Mouse (Mus musculus) cerebellum, adult 11-12 months (tissue): ENCODE measurements around the gene Sart3.
"Not testable (repeated sequence)": the region's sequence is repeated elsewhere in the genome, so short reads cannot be mapped to it uniquely, and the experiment has no call there.

Source experiments
- DNase-seq: peaks from one replicate; pipeline ENCODE4 v3.0.0; 2022

Gene Sart3

DNA sequence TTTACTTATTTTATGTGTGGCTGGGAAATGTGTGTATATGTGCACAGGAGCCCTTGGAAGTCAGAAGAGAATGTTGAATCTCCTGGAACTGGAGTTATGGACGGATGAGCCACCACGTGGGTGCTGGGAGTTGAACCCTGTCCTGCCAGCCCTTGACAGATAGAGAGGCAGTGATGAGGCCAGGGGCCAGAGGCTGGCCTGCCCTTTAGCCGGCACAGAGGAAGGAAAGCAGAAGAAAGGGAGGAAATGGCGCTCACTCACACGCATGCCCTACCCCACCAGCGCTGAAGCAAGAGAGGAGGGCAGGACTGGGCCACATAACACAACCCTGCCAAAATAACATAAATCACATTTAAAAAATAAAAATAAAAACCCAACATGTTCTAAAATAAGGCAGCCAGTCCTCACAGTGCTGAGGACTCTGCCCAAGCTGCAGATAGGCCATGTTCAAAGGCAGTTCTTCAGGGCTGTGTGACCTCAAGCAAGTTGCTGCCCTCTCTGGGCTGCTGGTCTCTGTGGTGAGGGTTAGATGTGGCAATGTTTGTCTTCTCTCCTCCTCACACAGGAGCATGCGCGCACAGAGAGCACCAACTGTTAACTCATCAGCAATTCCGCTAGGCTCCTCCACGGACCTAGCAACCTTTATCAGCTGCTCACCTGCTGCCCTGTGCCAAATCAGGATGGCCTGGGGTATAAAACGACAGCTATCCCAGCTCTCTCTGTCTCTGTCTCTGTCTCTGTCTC lies 18.3 kb upstream of the Sart3 start:
- DNase-seq: no peak

DNA sequence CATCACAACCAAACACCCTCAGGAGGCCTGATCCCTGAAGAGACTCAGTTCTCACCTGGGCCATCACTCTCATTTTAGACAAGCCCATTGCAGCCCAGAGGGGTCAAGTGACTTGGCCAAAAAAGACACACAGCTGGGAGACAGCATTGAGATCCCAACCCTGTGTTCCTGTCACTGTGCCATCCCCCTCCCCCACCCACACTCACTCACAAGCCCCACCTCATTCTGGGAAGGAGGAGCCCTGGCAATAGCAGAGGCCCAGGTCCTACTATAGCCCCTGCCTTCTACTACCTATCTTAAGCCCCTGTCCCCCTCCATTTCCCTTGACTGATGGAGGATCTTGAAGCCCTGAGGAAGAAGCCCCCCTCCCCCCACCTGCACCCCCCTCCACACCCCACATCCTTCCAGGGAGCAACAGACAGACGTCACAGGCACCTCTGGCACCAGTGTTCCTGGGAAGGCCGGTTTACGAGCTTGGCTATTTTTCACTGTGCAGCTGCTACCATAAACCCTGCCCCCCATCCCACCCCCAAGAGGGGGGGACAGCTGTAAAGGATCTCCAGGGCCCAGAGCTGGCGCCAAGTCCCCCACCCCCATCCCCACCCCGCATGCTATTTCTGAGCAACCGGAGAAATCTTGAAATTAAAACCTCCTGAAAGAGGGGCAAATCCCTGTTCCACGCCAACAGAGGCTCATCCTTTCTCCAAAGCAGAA lies 16.9 kb upstream of the Sart3 start:
- no peak for DNase-seq

DNA sequence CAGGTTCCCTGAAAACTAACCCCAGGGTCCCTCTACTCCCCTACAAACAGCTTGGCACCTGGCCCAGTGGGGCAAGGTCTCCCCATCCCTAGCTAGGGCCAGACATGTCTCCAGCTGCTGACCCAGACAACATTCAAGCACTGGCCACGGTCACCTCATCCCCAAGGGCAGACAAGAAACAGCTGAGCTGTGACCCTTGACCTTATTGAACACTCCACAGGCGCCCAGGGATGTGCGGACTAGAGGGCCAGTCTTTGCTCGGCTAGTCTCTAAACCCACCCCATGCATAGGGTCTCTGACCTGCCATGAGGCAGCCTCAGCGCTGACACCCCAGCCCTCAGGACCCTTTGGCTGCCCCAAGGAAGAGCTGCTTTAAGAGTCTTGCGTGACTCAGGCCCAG lies 16.3 kb upstream of the Sart3 start:
- no peak for DNase-seq

DNA sequence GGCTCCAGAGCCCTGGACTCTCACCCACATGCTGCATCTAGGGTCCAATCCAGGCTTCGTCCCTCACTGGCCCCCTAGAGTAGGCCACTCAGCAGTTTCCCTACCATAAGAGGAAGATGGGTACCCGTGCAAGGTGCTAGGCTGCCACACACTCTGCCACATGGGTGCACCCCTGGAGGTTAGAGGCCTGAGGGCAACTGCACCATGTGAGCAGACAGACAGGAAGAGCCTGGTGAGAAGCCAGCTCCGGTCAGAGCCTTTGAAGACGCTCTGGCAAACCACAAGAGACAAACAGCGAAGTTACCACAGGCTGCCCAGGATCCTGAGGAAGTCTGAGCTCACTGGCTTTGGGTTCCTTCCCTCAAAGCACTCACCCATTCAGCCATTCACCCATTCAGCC lies 14.7 kb upstream of the Sart3 start:
- DNase-seq: no peak

DNA sequence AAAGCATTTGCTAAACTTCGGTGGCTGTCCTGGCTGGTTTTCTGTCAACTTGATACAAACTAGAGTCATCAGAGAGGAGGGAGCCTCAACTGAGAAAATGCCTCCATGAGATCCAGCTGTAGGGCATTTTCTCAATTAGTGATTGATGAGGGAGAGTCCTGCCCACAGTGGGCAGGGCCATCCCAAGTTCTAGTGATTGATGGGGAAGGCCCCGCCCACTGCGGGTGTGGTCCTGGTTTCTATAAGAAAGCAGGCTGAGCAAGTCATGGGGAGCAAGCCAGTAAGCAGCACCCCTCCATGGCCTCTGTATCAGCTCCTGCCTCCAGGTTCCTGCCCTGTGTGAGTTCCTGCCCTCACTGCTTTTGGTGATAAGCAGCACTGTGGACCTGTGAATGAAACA lies 11.8 kb upstream of the Sart3 start:
- not testable (repeated sequence) for DNase-seq

DNA sequence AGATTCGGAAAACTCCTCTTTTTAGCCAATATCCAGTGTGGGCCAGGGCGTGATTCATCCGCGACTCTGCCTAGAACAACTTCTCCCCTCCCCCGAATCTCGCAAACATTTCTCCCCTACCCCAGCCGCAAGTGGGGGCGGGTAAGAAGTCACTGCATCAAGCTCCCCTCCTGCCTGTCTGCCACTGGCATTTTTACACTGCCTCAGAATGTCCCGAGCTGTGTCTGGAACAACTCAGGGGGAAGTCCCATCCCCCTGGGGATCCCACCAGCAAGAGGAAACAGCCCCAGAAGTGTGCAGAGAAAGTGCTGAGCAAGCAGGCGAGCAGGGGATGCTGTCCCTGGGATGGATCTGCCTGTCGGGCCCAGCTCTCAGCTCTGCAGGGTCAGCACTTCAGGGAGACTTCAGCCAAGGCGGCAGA lies 11.3 kb upstream of the Sart3 start:
- DNase-seq: no peak

DNA sequence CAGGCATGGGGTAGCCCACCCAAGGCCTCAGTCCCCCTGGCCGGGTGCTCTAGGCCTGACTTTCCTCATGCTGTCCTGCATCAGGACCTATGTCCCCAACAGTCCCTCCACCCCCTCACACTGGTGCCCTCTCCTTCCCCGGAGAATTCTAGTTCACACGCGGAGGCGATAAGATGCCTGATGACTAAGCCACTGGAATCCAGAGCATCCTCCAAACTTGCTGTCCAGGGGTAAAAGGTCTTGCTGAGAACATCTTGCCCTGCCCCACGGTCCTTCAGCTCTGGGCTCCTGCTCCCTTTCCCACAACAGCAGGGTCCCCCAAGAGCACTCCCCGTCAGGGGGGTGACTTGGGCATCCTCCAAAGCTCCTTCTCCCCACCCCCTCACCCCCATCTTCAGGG lies 10.3 kb upstream of the Sart3 start:
- no peak for DNase-seq

DNA sequence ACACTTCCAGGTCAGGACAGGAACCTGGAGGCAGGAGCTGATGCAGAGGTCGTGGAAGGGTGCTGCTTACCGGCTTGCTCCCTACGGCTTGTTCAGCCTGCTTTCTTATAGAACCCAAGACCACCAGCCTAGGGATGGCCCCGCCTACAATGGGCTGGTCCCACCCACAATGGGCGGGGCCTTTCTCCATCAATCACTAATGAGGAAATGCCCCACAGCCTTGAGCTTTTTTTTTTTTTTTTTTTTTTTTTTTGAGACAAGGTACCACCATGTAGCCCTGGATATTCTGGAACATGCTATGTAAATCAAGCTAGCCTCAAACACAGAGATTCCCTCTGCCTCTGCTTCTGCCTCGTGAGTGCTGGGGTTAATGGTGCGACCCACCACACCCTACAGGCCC lies 9.6 kb upstream of the Sart3 start:
- no peak for DNase-seq

DNA sequence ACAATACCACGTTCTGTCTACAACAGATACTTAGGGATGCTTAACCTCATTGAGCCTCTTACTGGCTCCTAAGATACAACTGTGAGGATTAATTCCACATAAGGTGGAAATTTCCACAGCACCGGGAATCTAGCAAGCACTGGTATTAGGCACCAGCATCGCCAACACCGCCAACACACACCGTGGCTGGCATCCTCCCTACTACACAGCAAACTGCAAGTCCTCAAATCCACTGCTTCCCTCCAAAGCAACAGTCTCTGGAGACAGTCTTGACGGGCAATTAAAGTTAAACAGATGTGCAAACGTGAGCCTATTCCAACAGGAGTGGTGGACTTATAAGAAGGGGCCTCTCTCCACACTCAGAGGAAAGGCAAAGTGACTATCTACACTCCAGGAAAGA lies 8.9 kb upstream of the Sart3 start:
- DNase-seq: no peak

DNA sequence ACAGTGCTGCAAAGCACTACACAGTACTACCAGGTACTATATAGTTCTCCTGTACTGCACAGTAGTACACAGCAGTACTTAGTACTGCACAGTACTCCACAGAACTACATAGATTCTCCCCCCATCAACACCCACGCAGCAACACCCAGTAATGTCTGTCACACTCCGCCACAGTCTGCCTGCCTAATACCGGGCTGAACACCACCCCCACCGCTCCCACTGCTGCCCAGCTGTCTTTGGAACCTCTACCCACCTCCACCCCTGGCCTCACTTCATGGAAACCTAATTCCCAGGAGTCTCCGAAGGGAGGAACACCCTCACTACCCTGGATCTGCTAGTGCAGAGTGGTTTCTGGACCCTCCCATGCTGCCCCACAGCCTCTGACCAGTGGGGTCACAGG lies 8.5 kb upstream of the Sart3 start:
- DNase-seq: no peak

DNA sequence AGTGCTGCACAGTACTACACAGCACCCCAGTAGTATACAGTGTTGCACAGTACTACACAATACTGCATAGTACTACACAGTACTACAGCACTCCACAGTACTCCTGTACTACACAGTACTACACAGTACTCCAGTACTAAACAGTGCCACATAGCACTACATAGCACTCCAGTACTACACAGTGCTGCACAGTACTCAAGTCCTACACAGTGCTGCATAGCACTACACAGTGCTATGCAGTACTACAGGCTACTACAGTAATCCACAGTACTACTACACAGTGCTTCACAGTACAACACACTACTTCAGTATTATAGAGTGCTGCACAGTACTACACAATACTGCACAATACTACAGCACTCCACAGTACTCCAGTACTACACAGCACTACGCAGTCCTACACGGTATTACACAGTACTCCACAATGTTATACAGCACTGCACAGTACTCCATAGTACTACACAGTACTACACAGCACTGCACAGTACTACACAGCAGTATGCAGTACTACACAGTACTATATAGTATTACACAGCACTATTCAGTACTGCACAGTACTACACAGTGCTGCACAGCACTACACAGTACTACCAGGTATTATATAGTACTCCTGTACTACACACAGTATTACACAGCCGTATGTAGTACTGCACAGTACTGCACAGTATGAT lies 7.9 kb upstream of the Sart3 start:
- DNase-seq: no peak

DNA sequence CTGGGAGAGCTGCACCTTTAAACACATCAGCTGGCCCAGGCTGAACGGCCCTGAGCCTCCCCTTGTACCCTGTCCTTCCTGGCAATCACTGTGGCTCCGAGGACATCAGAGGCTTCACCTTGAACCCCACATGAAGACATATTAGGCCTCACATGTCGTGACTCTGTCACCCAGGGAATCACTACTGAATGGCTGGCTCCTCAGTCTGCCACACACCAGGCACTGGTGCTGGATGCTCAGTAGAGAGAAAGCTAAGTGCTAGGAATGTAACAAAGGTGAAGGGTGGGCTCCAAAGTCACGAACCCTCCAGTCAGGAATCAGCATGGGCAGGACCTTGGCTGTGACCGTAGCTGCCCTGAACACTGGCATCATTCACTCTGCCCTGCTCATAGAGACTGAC lies 7.3 kb upstream of the Sart3 start:
- DNase-seq: no peak

DNA sequence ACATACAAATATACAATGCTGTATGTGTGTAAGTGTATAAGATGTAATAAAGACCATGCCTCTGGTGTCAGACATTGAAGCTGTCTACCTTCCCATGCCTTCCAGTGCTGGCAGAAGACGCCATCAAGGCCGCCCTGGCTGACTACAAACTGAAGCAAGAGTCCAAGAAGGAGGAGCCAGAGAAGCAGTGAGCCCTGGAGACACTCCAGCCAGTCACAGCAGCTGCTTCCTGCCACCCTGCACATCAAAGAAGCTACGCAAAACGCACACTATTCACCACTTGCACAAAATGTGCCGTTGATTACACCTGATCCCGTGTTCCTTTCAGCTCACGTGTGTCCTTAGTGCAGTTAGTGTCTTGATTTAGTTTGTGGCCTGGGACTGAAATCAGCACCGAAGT lies 5.4 kb upstream of the Sart3 start:
- DNase-seq: not testable (repeated sequence)

DNA sequence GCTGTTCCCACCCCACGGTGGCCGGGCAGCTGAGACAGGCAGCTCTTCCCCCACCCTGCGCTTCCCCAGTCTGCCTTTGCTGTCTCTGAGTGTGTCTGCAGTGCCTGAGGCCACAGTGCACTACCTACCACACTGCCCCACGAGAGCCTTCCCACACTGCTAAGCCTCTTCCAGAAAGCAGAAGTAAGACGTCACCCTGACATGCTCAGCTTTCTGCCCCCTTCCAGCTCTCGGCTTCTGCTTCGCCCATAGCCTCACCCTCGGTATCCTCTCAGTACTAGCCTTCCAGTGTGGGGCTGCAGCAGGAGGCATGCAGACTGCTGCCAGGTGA lies 4.6 kb upstream of the Sart3 start:
- no peak for DNase-seq

DNA sequence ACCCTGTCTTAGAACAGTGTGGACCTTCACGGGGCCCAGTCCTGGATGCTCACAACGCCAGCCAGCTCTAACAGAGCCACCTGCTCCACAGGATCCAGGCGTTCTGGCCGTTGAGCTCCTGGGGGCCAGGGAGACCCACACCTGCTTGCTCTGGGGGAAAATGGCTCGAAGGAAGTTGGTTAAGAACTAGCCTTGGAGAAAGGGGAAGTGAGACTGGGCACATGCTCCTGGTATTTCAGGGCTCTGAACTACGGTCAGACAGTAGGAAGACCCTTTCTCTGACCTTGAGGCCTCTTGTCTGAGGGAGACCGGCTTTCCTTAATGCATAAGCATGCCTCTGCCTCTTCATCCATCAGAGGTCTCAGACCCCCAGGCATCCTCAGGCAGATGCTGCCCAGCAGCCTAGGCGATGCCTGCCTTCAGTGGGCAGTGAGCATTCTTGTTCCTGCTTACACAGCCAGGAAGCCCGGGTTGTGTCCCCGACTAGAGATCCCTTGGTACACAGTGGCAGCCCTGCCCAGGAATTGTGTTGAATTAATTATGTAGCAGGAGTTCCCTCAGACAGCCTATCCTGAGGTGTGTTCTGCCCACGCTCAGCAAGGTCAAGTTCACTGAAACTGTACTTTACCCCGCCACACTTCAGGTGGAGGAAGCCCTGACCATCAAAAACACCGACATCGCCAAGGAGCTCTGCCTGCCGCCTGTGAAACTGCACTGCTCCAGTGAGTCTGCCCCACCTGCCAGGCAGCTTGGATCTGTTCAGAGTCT lies 4.0 kb upstream of the Sart3 start:
- no peak for DNase-seq

DNA sequence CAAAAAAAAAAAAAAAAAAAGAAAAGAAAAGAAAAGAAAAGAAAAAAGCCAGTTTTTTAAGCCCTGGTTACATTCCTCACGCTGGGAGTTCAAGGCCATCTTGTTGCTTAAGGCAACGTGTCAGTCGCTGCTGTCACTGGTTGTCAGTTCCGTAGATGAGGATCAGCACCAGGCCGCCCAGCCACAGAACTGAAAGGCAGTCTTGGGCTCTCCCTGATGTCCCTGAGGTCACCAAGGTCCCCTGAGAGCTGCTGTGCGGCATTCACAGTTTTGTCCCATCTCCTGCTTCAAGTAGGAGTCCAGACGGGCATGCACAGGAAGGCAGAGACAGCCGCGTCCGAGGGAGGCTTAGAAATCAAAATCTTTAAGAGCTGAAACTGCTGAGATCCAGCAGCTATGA lies 3.3 kb upstream of the Sart3 start:
- no peak for DNase-seq

DNA sequence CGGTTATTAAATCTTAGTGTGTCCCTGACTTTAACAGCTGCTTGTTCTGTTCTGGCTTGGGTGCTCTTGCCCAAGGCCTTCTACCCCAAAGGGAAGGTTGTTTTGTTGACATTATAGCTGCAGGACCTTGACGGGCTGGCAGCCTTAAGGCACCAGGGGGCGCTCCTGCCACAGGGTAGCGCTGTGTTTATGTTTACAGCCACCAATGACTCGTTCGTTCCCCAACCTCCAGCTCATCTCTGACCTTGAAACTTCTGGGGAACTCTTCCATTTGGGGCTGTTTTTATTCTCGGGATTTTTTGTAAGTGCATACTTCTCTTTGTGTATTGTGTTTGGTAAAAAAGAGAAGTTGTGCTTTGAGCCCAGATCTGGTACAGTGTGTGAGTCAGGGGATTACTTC lies 1.4 kb upstream of the Sart3 start:
- DNase-seq: peak; percentile 70

DNA sequence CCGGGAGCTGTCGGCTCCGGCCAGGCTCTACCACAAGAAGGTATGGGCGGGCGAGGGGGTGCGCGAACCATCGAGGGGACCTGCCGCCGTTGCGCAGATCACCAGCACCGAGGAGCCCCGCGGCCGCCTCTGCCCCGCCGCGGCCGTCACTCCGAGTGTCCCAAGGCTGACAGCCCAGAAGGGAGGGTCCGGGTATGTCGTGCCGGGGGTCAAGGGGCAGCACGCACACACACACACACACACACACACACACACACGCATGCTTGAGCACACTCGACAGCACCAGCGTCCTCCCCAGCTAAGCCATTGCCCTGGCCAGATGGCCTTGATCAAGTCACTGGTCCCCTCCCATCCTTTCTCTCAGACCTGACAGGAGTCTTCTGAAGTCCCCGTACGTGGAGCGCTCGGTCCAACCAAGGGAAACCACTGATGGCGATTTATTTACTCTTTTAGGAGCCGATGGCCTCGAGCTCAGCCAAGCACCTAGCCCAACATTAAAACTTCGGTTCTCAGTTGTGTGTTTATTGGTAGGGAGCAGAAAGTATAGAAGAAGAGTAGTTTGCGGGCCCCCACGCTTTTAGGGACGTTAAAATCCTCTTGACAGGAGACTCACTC lies 702 bp upstream of the Sart3 start:
- DNase-seq: no peak

DNA sequence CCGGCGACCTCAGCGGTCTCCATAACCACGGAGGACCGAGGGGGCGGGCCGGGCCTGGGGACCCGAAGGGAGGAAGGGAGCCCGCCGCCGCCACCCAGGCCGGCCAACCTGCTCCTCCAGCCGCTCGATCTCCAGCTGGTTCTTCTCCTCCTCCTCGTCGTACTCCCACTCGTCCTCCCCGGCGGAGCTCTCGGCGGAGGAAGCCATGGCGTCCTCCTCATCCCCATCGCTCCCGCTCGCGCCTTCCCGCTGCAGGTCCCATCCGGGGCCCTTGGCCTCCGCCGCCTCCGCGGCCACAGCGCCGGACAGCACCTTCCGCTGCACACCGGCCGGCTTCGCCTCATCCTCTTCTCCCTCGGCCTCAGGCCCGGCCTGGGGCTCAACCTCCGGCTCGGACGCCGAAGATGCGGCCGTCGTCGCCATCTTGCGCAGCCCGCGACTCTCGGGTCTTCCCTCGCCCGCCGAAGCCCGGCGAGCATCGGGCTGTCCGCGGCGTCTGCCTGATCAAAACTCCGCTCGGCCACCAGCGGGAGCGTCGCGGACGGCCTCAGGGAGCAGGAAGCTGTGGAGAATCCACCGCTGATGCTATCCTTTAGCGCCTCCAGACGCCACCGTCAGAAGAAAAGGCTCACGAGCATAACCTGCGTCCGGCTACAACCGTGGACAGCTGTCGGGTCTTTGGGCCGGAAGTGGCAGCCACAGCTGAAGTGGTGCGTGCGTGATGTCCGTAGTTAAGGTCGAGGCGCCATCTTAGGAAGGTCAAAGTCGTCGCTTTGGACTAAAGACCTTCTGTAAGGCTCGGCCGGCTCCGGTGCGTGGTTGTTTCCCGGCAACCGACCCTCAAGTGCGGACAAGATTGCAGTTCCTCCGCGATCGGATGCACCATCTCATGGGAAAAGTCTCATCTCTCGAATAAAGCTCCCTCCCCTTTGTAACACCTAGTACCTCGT lies 822 bp downstream of the Sart3 start:
- DNase-seq: peak; percentile 89

DNA sequence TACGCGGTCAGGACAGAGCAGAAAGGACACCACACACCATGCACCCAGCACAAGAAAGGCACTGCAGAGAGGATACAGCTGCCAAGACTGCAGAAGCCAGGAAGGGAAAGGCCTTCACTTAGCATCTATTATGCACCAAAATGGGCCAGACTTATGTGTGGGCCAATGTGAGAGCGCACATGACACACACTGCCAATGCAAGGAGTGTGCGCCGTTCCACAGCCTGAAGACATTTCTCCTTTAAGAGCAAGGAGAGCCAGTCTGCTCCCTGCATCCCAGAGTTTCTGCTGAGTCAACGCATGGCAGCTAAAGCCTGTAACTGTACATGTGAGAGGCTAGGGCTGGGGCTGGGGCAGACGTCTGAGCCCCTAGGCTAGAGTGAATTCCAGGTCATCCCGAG lies 3.5 kb downstream of the Sart3 start:
- DNase-seq: no peak

DNA sequence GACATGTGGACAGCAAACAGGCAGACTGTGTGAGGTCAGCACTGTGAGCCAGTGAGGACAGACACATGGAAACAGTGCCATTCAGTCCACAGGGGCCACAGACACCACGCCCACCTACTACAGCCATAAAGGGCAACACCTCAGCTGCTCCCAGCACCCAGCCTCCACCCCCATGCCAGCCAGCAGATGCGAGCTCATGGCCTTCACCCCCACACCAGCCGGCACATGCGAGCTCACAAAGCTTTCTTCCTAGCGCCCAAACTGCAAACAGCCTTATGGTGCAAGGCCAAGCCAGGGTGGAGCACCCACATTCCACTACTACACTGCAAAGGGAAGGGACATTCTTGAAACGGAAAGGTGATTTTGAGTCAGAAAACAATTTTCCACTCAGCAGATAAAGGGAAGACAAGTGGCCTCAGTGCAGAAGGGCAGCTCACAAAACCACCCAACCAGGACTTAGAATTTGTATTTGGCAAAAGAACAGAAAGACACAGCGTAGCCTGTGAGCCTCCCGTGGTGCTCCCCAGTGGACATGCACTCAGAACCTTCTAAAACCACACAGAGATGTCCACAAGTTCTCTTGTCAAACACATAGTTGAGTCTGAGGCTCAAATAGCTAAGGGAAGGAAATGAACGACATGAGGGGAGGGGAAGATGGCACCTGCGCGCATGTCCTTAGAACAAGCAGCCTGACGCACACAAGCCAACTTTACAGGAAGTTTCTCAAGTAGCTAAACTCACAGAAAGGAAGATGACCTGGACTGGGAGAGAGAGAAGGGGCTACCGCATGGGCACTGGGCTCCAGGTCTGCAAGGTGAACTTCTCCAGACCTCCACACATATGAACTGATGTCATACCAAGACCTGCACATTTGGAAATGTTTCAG lies 6.4 kb downstream of the Sart3 start:
- no peak for DNase-seq
